9 mouse cellular contexts compared by ENCODE assay signal in the genomic region with DNA sequence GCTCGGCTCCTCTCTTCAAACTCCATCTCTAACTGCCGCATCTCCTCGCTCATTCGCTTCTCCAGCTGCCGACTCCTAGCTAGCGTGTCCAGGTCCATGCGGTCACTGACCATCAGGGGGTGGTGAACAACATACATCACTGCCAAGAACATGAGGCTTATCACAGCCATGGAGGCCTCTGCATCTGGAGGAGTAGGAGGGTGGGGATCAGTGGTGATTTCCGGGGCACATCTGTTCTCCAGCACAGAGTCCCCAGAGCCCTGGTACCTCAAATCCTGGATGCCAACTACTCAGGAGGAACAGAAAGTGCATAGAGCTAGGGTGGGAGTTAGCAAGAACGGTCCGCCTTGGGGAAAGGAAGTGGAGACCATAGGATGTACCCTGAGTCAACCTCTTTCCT. TPM values are rescaled to one million over a fixed set of nuclear protein-coding genes. Genes with fewer than 3 reads are reported as not detected.
A peak's percentile ranks its signal among the peaks of the same experiment; 100 is the strongest.
DNase-seq lines count a peak whose midpoint lies in the region; ATAC-seq lines count a peak whose summit lies in the region.
"Had no signal": no experiment of that assay in that cellular context is flagged by ENCODE, and none has a peak within 500 bp of the region (broad histone marks: within the 10 kb centered on the region; RNA-seq: fewer than 3 reads in every experiment).

No protein-coding gene starts in this region.

- peaks cover 3% of the 10 kb centered on the region; the same call in 1 of the 2 replicates for H3K9me3 ChIP-seq in lung, embryonic 16.5 days (ENCODE audit: control insufficient read depth, low read length)
- no peaks in the 10 kb centered on the region for H3K9me3 ChIP-seq in limb, embryonic 11.5 days (ENCODE audit: control insufficient read depth, low read length)
- no peaks in the 10 kb centered on the region for H3K9me3 ChIP-seq in neural tube, embryonic 15.5 days (replicated peaks)

- no peak for DNase-seq in lung, adult 18-20 months
- peak; percentile 46 to 61 for DNase-seq in heart, adult 9 months (ENCODE audit: low spot score in 2 of 2)
- DNase-seq in limb, embryonic 11.5 days (ENCODE audit: low spot score), result no peak
- DNase-seq in urinary bladder, postnatal 25 days (ENCODE audit: low spot score), result no peak
- no peak for DNase-seq in retina, embryonic 14.5 days (ENCODE audit: low spot score)
- DNase-seq in layer of hippocampus, adult 18-20 months (ENCODE audit: low spot score in 2 of 2), result no peak
- DNase-seq: cerebellum, postnatal 25 days had no signal

- peaks cover 13% of the 10 kb centered on the region for H3K36me3 ChIP-seq in lung, embryonic 16.5 days (ENCODE audit: control insufficient read depth, insufficient read depth, low read length)
- H3K36me3 ChIP-seq in limb, embryonic 11.5 days (ENCODE audit: control insufficient read depth, insufficient read depth, low read length), result peaks cover 6% of the 10 kb centered on the region; the same call in 1 of the 2 replicates
- H3K36me3 ChIP-seq in neural tube, embryonic 15.5 days, result no peaks in the 10 kb centered on the region

- no peak overlapping the region for H3K27ac ChIP-seq in lung, embryonic 16.5 days (ENCODE audit: low read length)
- no peak overlapping the region for H3K27ac ChIP-seq in limb, embryonic 11.5 days (replicated peaks; ENCODE audit: low read depth, low read length)
- H3K27ac ChIP-seq in neural tube, embryonic 15.5 days (replicated peaks), result no peak overlapping the region

- peak overlapping the region; percentile 77 for H3K9ac ChIP-seq in lung, embryonic 16.5 days (ENCODE audit: low read length)
- no peak overlapping the region for H3K9ac ChIP-seq in limb, embryonic 11.5 days (ENCODE audit: low read length)
- H3K9ac ChIP-seq in neural tube, embryonic 15.5 days (replicated peaks), result no peak overlapping the region

- no peaks in the 10 kb centered on the region for H3K27me3 ChIP-seq in lung, embryonic 16.5 days (ENCODE audit: control insufficient read depth, insufficient read depth, low read depth, low read length)
- no peaks in the 10 kb centered on the region for H3K27me3 ChIP-seq in limb, embryonic 11.5 days (ENCODE audit: control insufficient read depth, insufficient read depth, low read length)
- no peaks in the 10 kb centered on the region for H3K27me3 ChIP-seq in neural tube, embryonic 15.5 days (replicated peaks)

- peaks cover 25% of the 10 kb centered on the region for H3K4me1 ChIP-seq in lung, embryonic 16.5 days (replicated peaks; ENCODE audit: control insufficient read depth, insufficient read depth, low read length)
- H3K4me1 ChIP-seq in limb, embryonic 11.5 days (ENCODE audit: control insufficient read depth, insufficient read depth, low read length), result peaks cover 5% of the 10 kb centered on the region
- H3K4me1 ChIP-seq in neural tube, embryonic 15.5 days, result peaks cover 22% of the 10 kb centered on the region

- no peak for ATAC-seq in lung, embryonic 16.5 days (ENCODE audit: low read depth)
- no peak for ATAC-seq in limb, embryonic 11.5 days (ENCODE audit: insufficient number of reproducible peaks, low FRiP score, low TSS enrichment, low read depth)
- no peak for ATAC-seq in neural tube, embryonic 15.5 days (ENCODE audit: low FRiP score)

- peak overlapping the region; percentile 78 for H3K4me3 ChIP-seq in lung, embryonic 16.5 days (ENCODE audit: low read length)
- no peak overlapping the region for H3K4me3 ChIP-seq in limb, embryonic 11.5 days (ENCODE audit: low read depth, low read length)
- H3K4me3 ChIP-seq in neural tube, embryonic 15.5 days (replicated peaks), result no peak overlapping the region; the same call in 1 of the 2 replicates

- H3K4me2 ChIP-seq in lung, embryonic 16.5 days (ENCODE audit: low read depth, low read length), result peak overlapping the region; percentile 85
- H3K4me2 ChIP-seq in limb, embryonic 11.5 days (ENCODE audit: low read depth, severe bottlenecking), result peak overlapping the region; percentile 56; the same call in 1 of the 2 replicates
- H3K4me2 ChIP-seq in neural tube, embryonic 15.5 days, result peak overlapping the region; percentile 95

- WGBS in lung, embryonic 16.5 days, result 76% methylated on average over 10 of the region's 10 CpGs
- 84% methylated on average over 10 of the region's 10 CpGs for WGBS in limb, embryonic 11.5 days
- 87% methylated on average over 10 of the region's 10 CpGs for WGBS in neural tube, embryonic 15.5 days

RNA-seq across cellular contexts. Expression of a gene that starts 1.2 kb away (rescaled TPM):
- 29.3 and 29.4 TPM in 2 replicates for polyA plus RNA-seq in lung, embryonic 16.5 days (2015; fragmentation: Nextera tagmentation; extraction: Ambion mirVana)
- polyA plus RNA-seq in limb, embryonic 11.5 days (2014; fragmentation: Nextera tagmentation; extraction: Ambion mirVana), result 17.5 and 19.6 TPM in 2 replicates
- 12.1 and 14.8 TPM in 2 replicates for polyA plus RNA-seq in neural tube, embryonic 15.5 days (2015; fragmentation: Nextera tagmentation; extraction: Ambion mirVana)
- total RNA-seq in layer of hippocampus, adult 18-20 months (2021), result 1 to 10 TPM; 2.5 to 3.0 TPM

RNA-seq across cellular contexts. Expression of a gene that starts 8.3 kb away (rescaled TPM):
- 102 and 108 TPM in 2 replicates for polyA plus RNA-seq in lung, embryonic 16.5 days (2015; fragmentation: Nextera tagmentation; extraction: Ambion mirVana)
- 130 and 144 TPM in 2 replicates for polyA plus RNA-seq in limb, embryonic 11.5 days (2014; fragmentation: Nextera tagmentation; extraction: Ambion mirVana)
- polyA plus RNA-seq in neural tube, embryonic 15.5 days (2015; fragmentation: Nextera tagmentation; extraction: Ambion mirVana), result 10.2 and 26.5 TPM in 2 replicates
- total RNA-seq in layer of hippocampus, adult 18-20 months (2021), result 1 to 10 TPM in 1 of 2 experiments, under 1 TPM in 1; 0.45 to 1.2 TPM

Comparison
In these comparisons a context has a peak if more than half of its experiments do, and no peak if none do; other contexts are left out.
1. DNase-seq: peak in heart, adult 9 months (2 of 2); none in lung, adult 18-20 months (0 of 2), limb, embryonic 11.5 days (single experiment), urinary bladder, postnatal 25 days (single experiment), retina, embryonic 14.5 days (single experiment) and layer of hippocampus, adult 18-20 months (0 of 2).
2. Peak in every context shown above with its lines, with median percentiles within 50 percentile points of each other: H3K4me2 ChIP-seq.